Mouse (Mus musculus): ENCODE data around the gene Cggbp1.
"Not testable (repeated sequence)": the region's sequence is repeated elsewhere in the genome, so short reads cannot be mapped to it uniquely, and the experiment has no call there.

Gene Cggbp1

GRCm38 (mm10) chr16:64851563-64852362 lies at the start of gene Cggbp1, which contains the start of gene Zfp654:
Cggbp1 (plus strand) TSS chr16:64851996.
Zfp654 (minus strand) TSS chr16:64851652.
- peak; percentile 99 to 100 for DNase-seq

DNA sequence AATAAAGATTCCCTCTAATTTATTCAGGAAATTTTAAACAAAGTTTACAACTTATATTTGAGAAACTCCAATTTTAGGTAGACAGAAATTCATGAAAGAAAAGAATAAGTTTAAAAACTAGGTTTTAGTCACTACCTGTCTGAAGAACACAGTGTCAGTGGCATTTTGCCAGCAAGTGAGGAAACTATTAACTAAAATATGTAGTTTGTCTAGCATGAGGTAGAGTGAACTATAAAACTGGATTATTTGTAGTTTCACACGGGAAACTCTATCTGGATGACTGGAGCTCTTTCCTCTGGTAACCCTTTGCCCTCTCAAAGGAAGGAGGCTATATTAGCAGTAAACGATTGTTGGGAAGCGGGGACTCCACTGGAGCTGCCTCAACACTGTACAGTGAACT lies 48.8 kb upstream of the Cggbp1 start:
- DNase-seq, result no peak

DNA sequence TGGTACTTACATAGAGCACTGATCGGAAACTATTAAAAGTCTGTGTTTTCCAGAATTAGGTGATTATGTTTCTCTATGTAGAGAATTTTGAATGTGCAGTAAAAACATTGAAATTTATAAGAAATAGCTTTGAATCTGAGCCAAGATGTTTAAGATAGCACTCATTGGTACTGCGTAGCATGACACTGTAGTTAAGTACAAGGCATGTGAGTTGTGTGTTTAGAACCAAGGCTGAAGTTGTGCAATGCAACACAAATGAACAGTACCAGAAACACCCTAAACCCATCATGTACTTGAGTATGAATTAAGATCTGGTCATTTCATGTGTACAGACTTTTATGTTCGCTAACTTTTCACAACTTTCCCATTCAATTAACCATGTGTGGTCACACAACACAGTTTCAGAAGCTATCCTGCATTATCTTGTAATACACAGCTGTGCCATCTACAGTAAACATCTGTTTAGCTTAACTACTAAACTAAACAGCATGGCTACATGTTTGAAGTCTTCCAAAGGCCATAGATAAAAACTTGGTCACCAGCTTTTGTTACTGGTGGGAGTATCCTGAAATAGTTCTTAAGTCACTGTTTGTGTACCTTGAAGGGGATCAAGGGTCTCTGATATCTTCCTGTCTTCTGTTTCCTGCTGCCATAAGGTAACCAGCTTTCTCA lies 34.6 kb upstream of the Cggbp1 start:
- no peak for DNase-seq

DNA sequence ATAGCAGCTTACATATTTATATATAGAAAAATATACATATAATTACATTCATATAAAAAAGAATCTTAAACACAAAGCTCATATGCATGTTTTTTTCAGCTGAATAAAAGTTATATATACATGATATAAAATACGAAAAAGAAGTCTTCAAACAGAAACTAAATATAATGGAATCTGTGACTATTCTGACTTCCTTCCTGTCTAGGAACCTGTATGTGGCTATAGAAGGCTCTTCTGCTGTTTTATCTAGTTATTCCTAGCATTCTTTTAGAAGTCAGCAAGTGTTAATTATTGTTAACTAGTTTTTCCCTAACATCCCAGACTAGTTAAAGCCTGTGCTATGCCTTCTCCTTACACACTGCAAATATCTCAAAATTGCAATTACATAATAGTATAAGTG lies 27.9 kb upstream of the Cggbp1 start:
- no peak for DNase-seq

DNA sequence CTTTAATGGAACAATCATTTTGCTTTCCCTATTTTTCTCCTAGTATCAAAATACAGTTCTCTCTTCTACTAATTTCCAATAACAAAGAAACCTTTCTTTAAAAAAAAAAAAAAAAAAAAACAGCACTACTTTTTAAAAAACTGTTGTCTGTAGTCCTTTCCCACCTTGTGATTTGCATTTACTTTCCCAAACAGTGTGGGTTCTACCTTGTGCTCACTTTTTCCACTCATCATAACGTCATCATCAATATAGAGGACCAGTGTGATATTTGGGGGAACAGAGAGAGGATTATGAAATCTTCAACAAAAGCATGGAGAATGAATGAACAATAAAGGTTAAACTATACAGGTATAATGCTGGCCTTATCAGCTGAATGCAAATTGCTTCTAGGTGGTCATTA lies 27.3 kb upstream of the Cggbp1 start:
- no peak for DNase-seq

DNA sequence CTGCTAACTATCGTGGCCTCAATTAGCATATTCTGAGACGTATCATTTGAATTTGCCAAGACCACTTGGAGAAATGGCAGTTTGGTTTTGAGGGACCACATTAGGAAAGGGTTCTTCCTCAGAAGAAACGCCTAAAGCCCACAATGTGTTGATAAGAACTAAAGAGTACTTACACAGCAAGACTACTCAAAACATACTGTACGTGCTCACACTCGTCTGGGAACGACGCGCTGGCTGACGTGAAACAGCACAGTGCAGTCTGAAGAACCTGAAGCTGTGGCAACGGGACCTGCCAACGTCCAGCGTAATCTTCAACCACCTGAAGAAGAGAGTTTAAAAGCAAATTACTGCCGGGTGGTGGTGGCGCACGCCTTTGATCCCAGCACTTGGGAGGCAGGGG lies 21.5 kb upstream of the Cggbp1 start:
- no peak for DNase-seq

- no peak for DNase-seq
Observed at GRCm38 (mm10) chr16:64835996-64836545, 15.7 kb upstream of the Cggbp1 start.

DNA sequence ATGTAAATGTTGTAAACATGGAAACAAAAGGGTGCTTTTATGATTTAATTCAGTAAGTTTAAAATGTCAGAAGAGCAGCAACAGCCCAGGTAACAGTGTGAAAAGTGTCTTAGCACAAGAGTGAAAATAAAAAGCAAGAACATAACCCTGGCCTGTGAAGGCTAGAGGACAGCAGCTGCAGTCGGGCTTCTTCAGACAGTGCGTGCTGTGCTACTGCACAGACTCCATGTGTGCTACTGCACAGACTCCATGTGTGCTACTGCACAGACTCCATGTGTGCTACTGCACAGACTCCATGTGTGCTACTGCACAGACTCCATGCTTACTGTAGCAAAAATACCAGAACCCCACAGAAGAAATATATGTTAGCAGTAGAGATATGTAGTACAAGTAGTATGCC lies 15.1 kb upstream of the Cggbp1 start:
- peak in 1 of 2 experiments; percentile 10 for DNase-seq

GRCm38 (mm10) chr16:64841481-64842373 lies 10.1 kb upstream of the Cggbp1 start:
- DNase-seq, result no peak

DNA sequence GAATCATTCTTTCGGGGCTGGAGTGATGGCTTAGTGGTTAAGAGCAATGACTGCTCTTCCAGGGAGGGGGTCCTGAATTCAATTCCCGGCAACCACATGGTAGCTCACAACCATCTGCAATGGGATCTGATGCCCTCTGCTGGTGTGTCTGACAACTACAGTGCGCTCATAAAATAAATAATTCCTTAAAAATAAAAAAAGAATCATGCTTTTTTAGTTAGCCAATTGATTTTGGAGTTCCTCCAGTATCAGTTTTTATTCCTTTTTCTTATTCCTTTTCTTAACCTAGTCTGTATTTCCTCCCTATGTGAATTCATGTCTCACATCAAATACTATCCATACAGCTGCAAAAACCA lies 9.4 kb upstream of the Cggbp1 start:
- DNase-seq, result no peak

DNA sequence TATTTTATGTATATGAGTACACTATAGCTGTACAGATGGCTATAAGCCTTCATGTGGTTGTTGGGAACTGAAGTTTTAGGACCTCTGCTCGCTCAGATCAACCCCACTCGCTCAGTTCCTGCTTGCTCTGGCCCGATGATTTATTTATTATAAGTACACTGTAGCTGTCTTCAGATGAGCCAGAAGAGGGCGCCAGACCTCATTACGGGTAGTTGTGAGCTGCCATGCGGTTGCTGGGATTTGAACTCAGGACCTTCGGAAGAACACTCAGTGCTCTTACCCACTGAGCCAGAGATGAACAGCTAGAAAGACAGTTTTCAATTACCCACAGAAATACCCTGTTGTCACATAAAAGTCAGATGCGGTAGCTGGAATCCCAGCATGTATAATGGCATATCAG lies 5.8 kb upstream of the Cggbp1 start:
- peak in 1 of 2 experiments; percentile 11 for DNase-seq

DNA sequence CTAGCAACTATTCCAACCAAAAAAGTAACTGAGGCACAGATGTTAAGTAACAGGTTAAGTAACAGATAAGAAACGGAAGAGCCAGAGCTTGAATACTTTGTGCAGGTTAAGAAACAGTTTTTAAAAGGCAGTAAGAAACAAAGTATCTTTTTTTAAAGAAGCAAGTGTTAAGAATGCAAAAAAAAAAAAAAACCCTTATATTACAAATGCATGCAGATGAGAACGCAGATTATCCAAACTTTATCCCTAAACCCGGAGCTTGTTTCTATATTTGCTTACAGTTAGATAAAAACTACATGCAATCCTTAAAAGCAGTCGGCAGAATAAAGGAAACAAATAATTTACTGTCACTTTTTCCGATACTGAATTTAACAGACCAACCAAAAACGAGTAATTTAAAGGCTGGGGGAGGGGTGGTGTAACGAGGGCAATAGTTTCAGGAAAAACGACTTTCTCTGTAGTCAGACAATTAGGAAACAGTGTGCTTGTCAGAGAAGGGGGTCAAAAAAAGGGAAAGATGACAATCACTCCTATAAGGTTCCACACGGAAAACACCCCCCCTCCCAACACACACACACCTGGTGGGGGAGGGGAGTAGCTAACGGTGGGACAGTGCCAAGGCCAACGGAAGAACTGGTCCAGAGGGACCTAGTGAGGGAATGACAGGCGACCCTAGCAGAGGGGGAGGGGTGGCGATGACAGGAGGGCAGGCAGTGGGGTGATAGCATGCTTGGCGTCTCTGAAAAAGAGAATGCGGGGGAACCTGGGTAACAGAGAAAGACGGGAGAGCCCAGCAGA lies 1.3 kb upstream of the Cggbp1 start:
- DNase-seq, result peak in 1 of 2 experiments; percentile 71

- no peak for DNase-seq
Observed at GRCm38 (mm10) chr16:64851085-64851562, 672 bp upstream of the Cggbp1 start.

DNA sequence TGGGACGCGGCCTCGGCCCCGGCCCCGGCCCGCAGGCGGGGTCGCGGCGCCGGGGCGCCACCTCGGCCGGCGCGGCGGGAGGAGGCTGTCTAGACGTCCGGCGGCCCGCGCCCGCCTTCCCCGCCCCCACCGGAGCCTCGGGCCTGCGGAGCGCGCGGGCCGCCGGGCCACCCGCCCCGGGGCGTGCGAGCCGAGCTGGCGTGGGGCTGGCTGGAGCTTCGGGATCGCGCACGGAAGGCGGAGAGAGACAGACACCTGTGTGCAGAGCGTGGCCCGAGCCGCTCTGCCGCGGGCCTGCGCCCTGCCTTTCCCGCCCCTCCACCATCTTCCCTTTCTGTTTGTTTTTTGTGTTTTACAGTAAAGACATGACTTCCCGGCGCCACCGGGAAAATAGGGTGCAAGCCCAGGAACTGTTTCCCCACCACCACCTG lies 660 bp downstream of the Cggbp1 start:
- peak; percentile 73 to 82 for DNase-seq

DNA sequence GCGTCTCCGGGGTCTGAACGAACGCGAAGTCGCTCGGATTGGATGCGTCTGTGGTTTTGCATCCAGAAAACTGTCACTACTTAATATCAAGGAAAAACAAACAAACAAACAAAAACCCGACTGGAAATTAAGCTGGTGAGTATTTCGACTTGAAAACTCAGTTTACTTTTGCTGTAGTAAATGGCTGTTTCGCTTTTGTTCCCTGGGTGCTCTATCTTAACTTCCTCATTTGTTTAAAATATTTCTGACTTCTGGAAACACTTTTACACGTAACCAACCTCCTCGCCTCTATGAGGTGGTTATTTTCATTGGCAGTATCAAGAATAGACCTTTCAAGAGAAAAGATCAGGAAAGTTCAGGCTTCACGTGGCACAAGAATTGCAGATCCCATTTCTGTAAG lies 1.1 kb downstream of the Cggbp1 start:
- no peak for DNase-seq

GRCm38 (mm10) chr16:64856946-64857345 lies 5.2 kb downstream of the Cggbp1 start:
- no peak for DNase-seq

DNA sequence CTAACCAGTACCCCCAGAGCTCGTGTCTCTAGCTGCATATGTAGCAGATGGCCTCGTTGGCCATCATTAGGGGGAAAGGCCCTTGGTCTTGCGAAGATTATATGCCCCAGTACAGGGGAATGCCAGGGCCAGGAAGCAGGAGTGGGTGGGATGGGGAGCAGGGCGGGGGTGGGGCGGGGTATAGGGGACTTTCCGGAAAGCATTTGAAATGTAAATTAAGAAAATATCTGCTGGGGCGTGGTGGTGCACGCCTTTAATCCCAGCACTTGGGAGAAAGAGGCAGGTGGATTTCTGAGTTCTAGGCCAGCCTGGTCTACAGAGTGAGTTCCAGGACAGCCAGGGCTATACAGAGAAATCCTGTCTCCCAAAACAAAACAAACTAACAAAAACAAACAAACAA lies 14.0 kb downstream of the Cggbp1 start:
- DNase-seq, result not testable (repeated sequence)

- no peak for DNase-seq
Observed at GRCm38 (mm10) chr16:64868613-64869012, 16.8 kb downstream of the Cggbp1 start.

DNA sequence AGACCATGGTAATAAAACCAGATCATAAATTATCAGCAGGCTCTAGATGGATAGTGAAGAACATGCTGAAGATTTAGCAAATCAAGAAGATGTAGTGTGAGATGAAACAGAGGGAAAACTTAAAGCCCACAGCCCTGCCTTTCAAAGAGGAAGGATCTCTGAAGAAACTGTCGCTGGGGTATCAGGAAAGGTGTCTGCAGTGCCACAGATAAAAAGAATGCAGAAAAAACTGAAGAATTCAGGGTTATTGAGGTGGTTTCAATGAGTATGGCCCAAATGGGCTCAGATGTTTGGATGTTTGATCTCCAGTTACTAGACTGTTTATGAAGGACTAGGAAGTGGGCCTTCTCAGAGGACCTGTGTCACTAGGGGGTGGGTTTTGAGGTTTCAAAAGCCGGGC lies 17.8 kb downstream of the Cggbp1 start:
- DNase-seq, result no peak

DNA sequence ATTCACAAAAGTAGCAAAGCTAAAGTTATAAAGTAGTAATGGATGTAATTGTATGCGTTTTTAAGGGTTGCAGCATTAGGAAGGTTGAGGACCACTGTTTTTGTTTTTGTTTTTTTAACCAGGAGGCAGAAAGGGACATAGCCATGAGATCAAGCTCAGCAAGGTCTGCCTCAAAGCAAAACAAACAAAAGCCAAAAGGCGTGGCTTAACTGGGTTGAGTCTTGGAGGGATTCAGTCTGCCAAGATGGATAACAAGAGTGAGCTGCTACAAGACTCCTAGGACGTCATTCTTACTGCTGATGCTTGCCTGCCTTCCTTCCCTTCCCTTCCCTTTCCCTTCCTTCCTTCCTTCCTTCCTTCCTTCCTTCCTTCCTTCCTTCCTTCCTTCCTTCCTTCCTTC lies 20.5 kb downstream of the Cggbp1 start:
- no peak for DNase-seq

DNA sequence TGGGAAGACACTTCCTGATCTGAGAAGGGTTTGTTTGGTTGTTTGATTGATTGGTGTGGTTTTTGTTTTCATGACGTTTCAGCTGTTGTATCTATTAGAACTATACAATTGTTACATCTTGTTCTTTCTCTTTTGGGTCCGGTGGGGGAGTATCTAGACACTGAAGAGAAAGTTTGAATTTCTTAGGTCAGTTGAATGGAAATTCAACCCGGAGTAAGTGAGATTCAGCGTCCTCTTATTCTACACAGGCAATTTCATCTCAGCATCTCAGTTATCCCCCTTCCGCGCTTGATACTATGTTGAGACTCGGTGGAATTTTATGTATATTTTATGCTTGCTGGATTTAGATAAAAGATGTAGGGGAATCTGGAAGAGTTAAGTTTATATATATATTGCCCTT lies 21.0 kb downstream of the Cggbp1 start:
- DNase-seq, result no peak
